Mouse (Mus musculus) cortical plate, adult 2 months (tissue): ENCODE results near the gene Ppp1r12c. TPM values are rescaled to one million over a fixed set of nuclear protein-coding genes. Genes with fewer than 3 reads are reported as not detected.
A peak's percentile ranks its signal among the peaks of the same experiment; 100 is the strongest.

Source experiments
- H3K27ac ChIP-seq: fragments of 200-500 bp; 2 replicates; pipeline ENCODE4 v1.5.1; 2012; ENCODE audit warnings: low read length, control low read depth, inconsistent platforms; ENCODE audit not compliant: insufficient read depth
- H3K4me1 ChIP-seq: fragments of 200-500 bp; 2 replicates; pipeline ENCODE4 v1.6.1; 2011; ENCODE audit warnings: low read length; ENCODE audit not compliant: control insufficient read depth, insufficient read depth
- H3K4me3 ChIP-seq: fragments of 200-500 bp; 2 replicates; pipeline ENCODE4 v1.5.1; 2011; ENCODE audit warnings: mild to moderate bottlenecking, low read length, control low read depth; ENCODE audit not compliant: insufficient read depth
- CTCF ChIP-seq: fragments of 200-500 bp; IDR thresholded peaks from 2 replicates; pipeline ENCODE4 v1.5.1; 2011; ENCODE audit warnings: mild to moderate bottlenecking, control low read depth, low read length; ENCODE audit not compliant: insufficient read depth; ENCODE audit errors: extremely low read depth
- POLR2A ChIP-seq: fragments of 200-500 bp; IDR thresholded peaks from 2 replicates; pipeline ENCODE4 v1.6.1; 2011; ENCODE audit warnings: mild to moderate bottlenecking, low read length, control low read depth; ENCODE audit not compliant: insufficient read depth; ENCODE audit errors: extremely low read depth
- polyA plus RNA-seq: library from polyadenylated mRNA; depleted of rRNA; stranded (reverse); fragments of >200 nt; gene quantifications from 2 replicates; pipeline ENCODE4 v1.2.3, GENCODE M21; 2012

Ppp1r12c gene
- polyA plus RNA-seq, 1 experiment: 105 TPM

- Histone ChIP-seq H3K4me1 (no peaks in the 10 kb centered on the region), H3K4me3 (no peak overlapping the region), H3K27ac (no peak overlapping the region)
- TF ChIP-seq POLR2A (no peak), CTCF (no peak)
Measured at GRCm38 (mm10) chr7:4515853-4516252, 14.4 kb upstream of the Ppp1r12c start.

- Histone ChIP-seq H3K4me3 (no peak overlapping the region), H3K27ac (no peak overlapping the region), H3K4me1 (no peaks in the 10 kb centered on the region)
- TF ChIP-seq POLR2A (no peak), CTCF (no peak)
Measured at GRCm38 (mm10) chr7:4513829-4514712, 12.6 kb upstream of the Ppp1r12c start.

DNA sequence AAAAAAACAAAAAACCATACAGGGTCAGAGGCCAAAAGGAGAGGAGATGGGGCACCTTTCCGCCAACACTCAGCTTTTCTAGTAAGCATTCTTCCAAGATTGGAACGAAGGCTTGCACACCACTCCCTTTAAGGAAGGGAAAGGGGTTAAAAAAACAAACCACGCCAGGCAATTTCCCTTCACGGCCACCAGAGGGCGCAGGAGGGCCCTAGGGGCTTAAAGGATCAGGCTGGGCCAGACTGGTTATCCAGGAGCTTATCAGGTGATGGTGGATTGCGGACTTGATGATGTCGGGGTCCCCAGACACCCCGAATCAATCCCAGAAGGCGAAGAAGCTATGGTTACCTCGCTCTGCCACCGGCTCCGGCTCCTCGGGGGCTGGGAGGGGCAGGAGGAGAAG, 11.8 kb upstream of the Ppp1r12c start:
- no peaks in the 10 kb centered on the region for H3K4me1 ChIP-seq
- no peak overlapping the region for H3K27ac ChIP-seq
- H3K4me3 ChIP-seq: no peak overlapping the region
- TF ChIP-seq CTCF (peak; percentile 69), POLR2A (no peak)

- H3K4me3 ChIP-seq: no peak overlapping the region
- H3K27ac ChIP-seq: no peak overlapping the region
- TF ChIP-seq POLR2A: no peak
- no peak for TF ChIP-seq CTCF
- no peaks in the 10 kb centered on the region for H3K4me1 ChIP-seq
Measured at GRCm38 (mm10) chr7:4511489-4512224, 10.2 kb upstream of the Ppp1r12c start.

DNA sequence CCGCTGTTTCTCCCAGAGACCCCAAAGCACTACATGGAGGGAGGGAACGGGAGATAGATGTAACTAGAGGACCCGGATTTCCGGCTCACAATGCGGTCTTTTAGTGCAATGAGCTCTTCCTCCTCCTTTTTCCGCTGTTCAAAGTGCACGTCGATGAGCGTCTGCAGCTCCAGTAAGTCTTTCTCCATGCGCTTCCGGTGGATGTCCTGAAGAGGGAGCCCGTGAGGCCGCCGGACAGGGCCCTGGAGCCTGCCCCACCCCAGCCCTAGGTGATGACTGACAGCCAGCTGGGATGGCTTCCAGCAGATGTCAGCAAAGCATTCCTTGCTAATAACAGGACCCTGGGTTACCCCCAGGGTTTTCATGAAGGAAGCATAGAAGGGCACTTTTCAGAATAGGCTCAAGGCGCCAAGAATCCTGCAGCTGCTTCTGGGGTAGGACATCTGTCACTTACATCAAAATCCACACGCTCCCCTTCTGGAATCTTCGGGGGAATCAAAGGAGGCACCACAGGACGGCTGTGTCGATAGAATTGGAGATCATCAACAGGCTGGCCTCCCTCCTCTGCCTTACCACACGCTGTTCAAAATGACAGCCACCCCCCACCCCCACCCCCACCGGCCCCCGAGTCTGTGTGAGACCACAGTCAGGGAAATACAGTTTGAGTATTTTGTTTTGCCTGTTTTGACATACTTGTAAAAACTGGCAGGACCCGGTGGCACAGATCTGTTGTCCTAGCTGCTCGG, 8.6 kb upstream of the Ppp1r12c start:
- H3K4me3 ChIP-seq: no peak overlapping the region
- no peak overlapping the region for H3K27ac ChIP-seq
- H3K4me1 ChIP-seq: no peaks in the 10 kb centered on the region
- TF ChIP-seq CTCF (peak; percentile 21; the same call in 1 of the 2 replicates), POLR2A (no peak)

- H3K27ac ChIP-seq: no peak overlapping the region
- TF ChIP-seq CTCF: no peak
- TF ChIP-seq POLR2A: no peak
- H3K4me3 ChIP-seq: no peak overlapping the region
- H3K4me1 ChIP-seq: no peaks in the 10 kb centered on the region
Measured at GRCm38 (mm10) chr7:4508739-4509116, 7.2 kb upstream of the Ppp1r12c start.

- Histone ChIP-seq H3K27ac (no peak overlapping the region), H3K4me1 (no peaks in the 10 kb centered on the region), H3K4me3 (no peak overlapping the region)
- TF ChIP-seq CTCF: 0 out of 2 replicates have a peak, but pooled peaks have one; percentile 23
- TF ChIP-seq POLR2A: no peak
Measured at GRCm38 (mm10) chr7:4508062-4508738, 6.7 kb upstream of the Ppp1r12c start.

GRCm38 (mm10) chr7:4507220-4507619, 5.7 kb upstream of the Ppp1r12c start:
- Histone ChIP-seq H3K4me3 (no peak overlapping the region), H3K27ac (no peak overlapping the region), H3K4me1 (no peaks in the 10 kb centered on the region)
- TF ChIP-seq CTCF (no peak), POLR2A (no peak)

DNA sequence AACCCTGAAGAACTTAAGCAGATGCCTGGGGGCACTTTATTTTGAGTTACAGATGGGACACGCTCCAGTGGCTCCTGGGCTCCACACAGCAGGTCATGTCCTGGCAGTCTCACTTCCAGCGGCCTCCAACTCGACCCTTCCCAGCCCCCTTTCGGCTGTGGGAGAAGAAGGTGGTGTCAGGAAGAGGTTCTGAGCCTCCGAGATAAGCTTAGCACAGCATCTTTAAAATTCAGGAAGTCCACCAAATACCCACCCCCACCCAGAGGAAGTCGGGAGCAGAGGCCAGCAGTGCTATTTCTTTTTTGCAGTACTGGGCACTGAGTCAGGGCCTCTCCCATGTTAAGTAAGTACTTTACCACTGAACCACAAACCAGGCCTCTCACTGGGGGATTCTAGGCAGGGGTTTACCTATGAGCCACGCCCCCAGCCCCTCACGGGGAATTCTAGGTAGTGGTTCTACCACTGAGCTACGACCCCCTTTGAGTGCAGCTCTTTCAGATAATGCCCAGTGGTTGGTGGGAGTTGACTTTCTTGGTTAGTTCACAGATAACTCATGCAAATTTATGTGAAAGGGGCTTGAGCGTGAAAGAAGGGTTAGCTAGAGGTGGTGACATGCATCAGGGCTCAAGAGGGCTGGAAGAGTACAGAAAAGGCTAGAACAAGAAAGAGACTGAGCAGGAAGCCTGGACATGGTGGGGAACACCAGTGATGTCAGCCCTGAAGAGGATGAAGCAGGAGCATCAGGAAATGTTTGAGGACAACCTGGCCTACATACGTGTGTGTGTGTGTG, 3.4 kb upstream of the Ppp1r12c start:
- TF ChIP-seq POLR2A: no peak
- no peak for TF ChIP-seq CTCF
- H3K4me1 ChIP-seq: peaks cover 4% of the 10 kb centered on the region
- H3K27ac ChIP-seq: no peak overlapping the region
- H3K4me3 ChIP-seq: no peak overlapping the region
